Mouse (Mus musculus): ENCODE results near the gene Ctr9.

GRCm38 (mm10) chr7:111015731-111016130 is 13.0 kb upstream of the Ctr9 start:
- no peak for TF ChIP-seq CTCF (IDR thresholded peaks at IDR 0.05; ENCODE audit: insufficient read depth, low read length)
- no peak for TF ChIP-seq POLR2A (IDR thresholded peaks at IDR 0.05; ENCODE audit: borderline replicate concordance, extremely low read depth, low read depth, low read length)

Data from lung, adult 2 months (tissue).